Mouse (Mus musculus): Measurements from ENCODE around the gene Tmem164. TPM values are rescaled to one million over a fixed set of nuclear protein-coding genes. Genes with fewer than 3 reads are reported as not detected.

The Tmem164 gene
- polyA plus RNA-seq, 1 experiment from 2014 or later: 29.9 TPM

DNA sequence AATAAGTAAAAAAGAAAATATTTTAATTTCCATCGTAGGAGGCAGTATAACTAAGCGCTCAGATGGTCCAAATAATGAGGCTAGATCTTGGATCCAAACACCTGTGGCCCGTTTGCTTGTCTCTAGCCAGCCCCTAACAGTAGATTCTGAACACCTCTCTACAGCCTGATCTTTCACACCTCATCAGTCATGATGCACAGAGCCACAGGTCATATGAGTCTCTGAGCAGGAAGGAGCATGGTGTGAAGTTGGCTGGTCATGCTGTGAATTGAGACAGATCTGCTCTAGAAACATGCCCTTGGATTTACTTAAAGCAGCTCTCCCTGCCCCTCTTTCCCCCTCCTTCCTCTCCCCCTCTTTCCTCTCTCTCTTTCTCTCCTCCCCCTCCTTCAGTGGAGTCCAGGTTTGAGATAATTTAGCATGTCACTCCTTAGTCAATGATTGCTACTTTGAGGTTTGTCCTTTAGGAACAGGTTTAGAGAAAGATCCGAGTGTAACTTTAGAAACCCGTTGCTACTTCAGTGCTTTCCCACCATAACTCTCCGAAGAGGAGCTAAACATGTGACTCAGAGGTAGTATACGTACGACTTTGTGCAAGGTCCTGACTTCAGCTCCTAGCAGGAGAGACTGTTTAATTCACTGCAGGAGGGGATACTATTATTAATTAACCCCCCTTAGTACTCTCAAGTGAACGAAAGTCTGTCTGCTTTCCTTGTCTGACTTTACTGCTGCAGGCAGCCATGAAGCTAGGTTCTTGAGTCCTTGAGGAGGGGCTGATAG lies 11.7 kb upstream of the Tmem164 start:
- no peaks in the 10 kb centered on the region for H3K27me3 ChIP-seq (ENCODE audit: control insufficient read depth, insufficient read depth, low read length)
- TF ChIP-seq EP300 (optimal IDR thresholded peaks at IDR 0.05) (no peak), CTCF (IDR thresholded peaks at IDR 0.05; ENCODE audit: low read depth) (no peak)
- WGBS: 65% methylated on average over 9 of the region's 9 CpGs
- H3K4me2 ChIP-seq (replicated peaks; ENCODE audit: low read depth): no peak overlapping the region
- ATAC-seq (ENCODE audit: low FRiP score, low TSS enrichment) (no peak), DNase-seq (ENCODE audit: low spot score) (no peak)
- no peaks in the 10 kb centered on the region for H3K9me3 ChIP-seq (ENCODE audit: control insufficient read depth, low read length)
- no peak overlapping the region for H3K27ac ChIP-seq (replicated peaks)
- no peak overlapping the region for H3K9ac ChIP-seq (ENCODE audit: low read length)
- no peaks in the 10 kb centered on the region for H3K4me1 ChIP-seq (replicated peaks; ENCODE audit: control insufficient read depth, insufficient read depth)
- no peaks in the 10 kb centered on the region for H3K36me3 ChIP-seq (ENCODE audit: control insufficient read depth, insufficient read depth, low read length)
- H3K4me3 ChIP-seq (ENCODE audit: low read depth, low read length): no peak overlapping the region

DNA sequence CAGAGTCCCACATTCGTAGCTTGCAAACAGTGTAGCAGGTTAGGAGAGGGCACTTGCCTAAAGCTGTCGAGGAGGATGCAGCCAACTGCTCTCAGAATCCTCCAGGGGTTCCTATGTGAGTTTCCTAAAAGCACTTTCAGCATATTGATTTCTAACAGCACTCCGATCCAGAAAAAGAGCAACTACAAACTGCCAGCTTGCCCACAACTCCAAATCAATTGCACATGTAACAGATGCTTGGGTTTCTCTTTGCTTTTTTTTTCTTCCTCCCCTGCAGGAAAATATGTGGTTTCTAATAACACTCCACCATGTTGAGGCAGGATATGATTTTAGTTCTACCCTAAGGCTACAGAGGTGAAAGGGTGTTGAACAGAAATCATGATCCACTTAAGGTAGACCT lies 11.1 kb upstream of the Tmem164 start:
- Histone ChIP-seq H3K36me3 (ENCODE audit: control insufficient read depth, insufficient read depth, low read length) (no peaks in the 10 kb centered on the region), H3K9ac (ENCODE audit: low read length) (no peak overlapping the region), H3K9me3 (ENCODE audit: control insufficient read depth, low read length) (no peaks in the 10 kb centered on the region), H3K27ac (replicated peaks) (no peak overlapping the region), H3K4me3 (ENCODE audit: low read depth, low read length) (no peak overlapping the region), H3K4me1 (replicated peaks; ENCODE audit: control insufficient read depth, insufficient read depth) (no peaks in the 10 kb centered on the region), H3K4me2 (replicated peaks; ENCODE audit: low read depth) (no peak overlapping the region), H3K27me3 (ENCODE audit: control insufficient read depth, insufficient read depth, low read length) (no peaks in the 10 kb centered on the region)
- no peak for ATAC-seq (ENCODE audit: low FRiP score, low TSS enrichment)
- TF ChIP-seq EP300 (optimal IDR thresholded peaks at IDR 0.05): no peak
- no peak for TF ChIP-seq CTCF (IDR thresholded peaks at IDR 0.05; ENCODE audit: low read depth)
- 45% methylated on average over 3 of the region's 3 CpGs for WGBS
- DNase-seq (ENCODE audit: low spot score): no peak

DNA sequence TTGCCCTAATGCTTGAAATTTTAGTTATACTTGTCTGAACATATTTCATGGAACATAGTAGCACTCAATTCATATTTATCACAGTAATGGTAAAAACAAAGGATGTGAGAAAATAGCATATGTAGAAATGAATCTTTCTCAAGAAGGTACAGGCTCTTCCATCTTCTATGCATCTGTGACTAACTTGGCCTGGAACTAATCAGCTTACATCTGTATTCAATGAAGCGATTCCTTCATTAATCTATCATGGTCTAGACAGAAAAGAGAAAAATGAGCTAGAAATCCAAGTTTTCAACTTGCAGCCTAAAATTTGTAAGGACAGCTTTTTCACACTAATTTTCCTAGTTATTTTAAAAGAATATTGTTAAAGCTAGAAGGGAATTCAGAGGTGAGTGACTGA lies 10.1 kb upstream of the Tmem164 start:
- WGBS: 79% methylated on average over 1 of the region's 1 CpGs
- no peak overlapping the region for H3K4me2 ChIP-seq (replicated peaks; ENCODE audit: low read depth)
- DNase-seq (ENCODE audit: low spot score) (no peak), ATAC-seq (ENCODE audit: low FRiP score, low TSS enrichment) (no peak)
- H3K27ac ChIP-seq (replicated peaks): no peak overlapping the region
- H3K4me3 ChIP-seq (ENCODE audit: low read depth, low read length): no peak overlapping the region
- no peak overlapping the region for H3K9ac ChIP-seq (ENCODE audit: low read length)
- H3K27me3 ChIP-seq (ENCODE audit: control insufficient read depth, insufficient read depth, low read length): no peaks in the 10 kb centered on the region
- no peaks in the 10 kb centered on the region for H3K4me1 ChIP-seq (replicated peaks; ENCODE audit: control insufficient read depth, insufficient read depth)
- no peak for TF ChIP-seq CTCF (IDR thresholded peaks at IDR 0.05; ENCODE audit: low read depth)
- TF ChIP-seq EP300 (optimal IDR thresholded peaks at IDR 0.05): no peak
- H3K36me3 ChIP-seq (ENCODE audit: control insufficient read depth, insufficient read depth, low read length): no peaks in the 10 kb centered on the region
- H3K9me3 ChIP-seq (ENCODE audit: control insufficient read depth, low read length): no peaks in the 10 kb centered on the region

DNA sequence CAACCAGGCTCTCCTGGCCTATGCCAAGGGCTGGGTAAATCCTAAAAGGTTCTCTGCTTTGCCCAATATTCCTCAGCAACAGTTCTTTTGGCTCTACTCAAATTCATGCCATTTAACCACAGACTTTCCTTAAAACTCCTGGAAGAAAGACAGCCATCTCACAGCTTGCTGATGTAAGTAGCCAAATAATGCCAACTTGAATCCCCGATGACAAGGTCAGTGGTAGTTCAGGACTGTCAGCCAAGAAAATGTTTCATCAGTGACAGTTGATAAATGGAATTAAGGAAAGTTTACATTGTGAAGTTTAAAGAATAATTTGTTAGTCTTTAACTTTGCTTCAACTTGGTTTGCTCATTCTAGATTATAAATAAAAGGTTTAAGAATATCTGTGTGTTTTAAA lies 8.5 kb upstream of the Tmem164 start:
- H3K27me3 ChIP-seq (ENCODE audit: control insufficient read depth, insufficient read depth, low read length): no peaks in the 10 kb centered on the region
- H3K27ac ChIP-seq (replicated peaks): no peak overlapping the region
- ATAC-seq (ENCODE audit: low FRiP score, low TSS enrichment) (no peak), DNase-seq (ENCODE audit: low spot score) (no peak)
- no peak overlapping the region for H3K9ac ChIP-seq (ENCODE audit: low read length)
- no peaks in the 10 kb centered on the region for H3K4me1 ChIP-seq (replicated peaks; ENCODE audit: control insufficient read depth, insufficient read depth)
- no peak for TF ChIP-seq CTCF (IDR thresholded peaks at IDR 0.05; ENCODE audit: low read depth)
- no peak for TF ChIP-seq EP300 (optimal IDR thresholded peaks at IDR 0.05)
- 45% methylated on average over 1 of the region's 1 CpGs for WGBS
- no peaks in the 10 kb centered on the region for H3K36me3 ChIP-seq (ENCODE audit: control insufficient read depth, insufficient read depth, low read length)
- no peak overlapping the region for H3K4me2 ChIP-seq (replicated peaks; ENCODE audit: low read depth)
- no peaks in the 10 kb centered on the region for H3K9me3 ChIP-seq (ENCODE audit: control insufficient read depth, low read length)
- no peak overlapping the region for H3K4me3 ChIP-seq (ENCODE audit: low read depth, low read length)

DNA sequence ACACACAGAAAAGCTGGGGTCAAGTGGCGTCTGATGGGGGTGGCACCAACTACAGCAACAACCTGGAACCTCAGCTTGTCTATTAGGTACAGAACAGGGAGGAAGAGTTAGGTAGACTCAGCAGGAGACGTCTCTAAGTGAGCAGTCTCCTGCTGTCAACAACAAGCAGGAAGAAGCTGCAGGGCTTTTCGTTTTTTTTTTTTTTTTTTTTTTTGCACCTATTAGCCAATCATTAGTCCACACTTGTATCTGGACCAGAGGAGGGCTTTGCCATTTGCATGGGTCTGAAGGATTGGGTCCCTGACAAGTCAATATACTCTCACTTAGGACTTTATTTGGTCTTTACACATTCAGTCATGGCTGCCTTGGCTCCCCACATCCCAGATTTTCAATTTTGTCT lies 4.0 kb upstream of the Tmem164 start:
- TF ChIP-seq CTCF (IDR thresholded peaks at IDR 0.05; ENCODE audit: low read depth): no peak
- no peak for TF ChIP-seq EP300 (optimal IDR thresholded peaks at IDR 0.05)
- H3K9ac ChIP-seq (ENCODE audit: low read length): no peak overlapping the region
- H3K4me3 ChIP-seq (ENCODE audit: low read depth, low read length): no peak overlapping the region
- DNase-seq (ENCODE audit: low spot score) (no peak), ATAC-seq (ENCODE audit: low FRiP score, low TSS enrichment) (no peak)
- H3K36me3 ChIP-seq (ENCODE audit: control insufficient read depth, insufficient read depth, low read length): no peaks in the 10 kb centered on the region
- no peaks in the 10 kb centered on the region for H3K27me3 ChIP-seq (ENCODE audit: control insufficient read depth, insufficient read depth, low read length)
- 56% methylated on average over 3 of the region's 3 CpGs for WGBS
- no peaks in the 10 kb centered on the region for H3K4me1 ChIP-seq (replicated peaks; ENCODE audit: control insufficient read depth, insufficient read depth)
- H3K27ac ChIP-seq (replicated peaks): no peak overlapping the region
- no peaks in the 10 kb centered on the region for H3K9me3 ChIP-seq (ENCODE audit: control insufficient read depth, low read length)
- no peak overlapping the region for H3K4me2 ChIP-seq (replicated peaks; ENCODE audit: low read depth)

Measured in stomach, postnatal 0 days (tissue).